Mouse (Mus musculus): ENCODE measurements around the gene Pold3. TPM values are rescaled to one million over a fixed set of nuclear protein-coding genes. Genes with fewer than 3 reads are reported as not detected.

Pold3 gene
- polyA plus RNA-seq, 1 experiment from 2014 or later: 57.1 TPM

GRCm38 (mm10) chr7:100137038-100137437, 15.7 kb upstream of the Pold3 start:
- Histone ChIP-seq H3K27ac (no peak overlapping the region), H3K9me3 (no peaks in the 10 kb centered on the region), H3K9ac (replicated peaks) (no peak overlapping the region), H3K4me3 (replicated peaks) (no peak overlapping the region), H3K4me1 (replicated peaks) (no peaks in the 10 kb centered on the region), H3K36me3 (no peaks in the 10 kb centered on the region), H3K4me2 (replicated peaks) (no peak overlapping the region), H3K27me3 (no peaks in the 10 kb centered on the region)
- 90% methylated on average over 9 of the region's 9 CpGs for WGBS
- ATAC-seq: no peak

- Histone ChIP-seq H3K9me3 (no peaks in the 10 kb centered on the region), H3K4me2 (replicated peaks) (no peak overlapping the region), H3K4me3 (replicated peaks) (no peak overlapping the region), H3K27ac (no peak overlapping the region), H3K36me3 (no peaks in the 10 kb centered on the region), H3K27me3 (no peaks in the 10 kb centered on the region), H3K4me1 (replicated peaks) (no peaks in the 10 kb centered on the region), H3K9ac (replicated peaks) (no peak overlapping the region)
- no peak for ATAC-seq
- WGBS: 69% methylated on average over 1 of the region's 1 CpGs
Measured at GRCm38 (mm10) chr7:100132379-100132778, 11.0 kb upstream of the Pold3 start.

- no peaks in the 10 kb centered on the region for H3K9me3 ChIP-seq
- ATAC-seq: no peak
- H3K4me3 ChIP-seq (replicated peaks): no peak overlapping the region
- no peak overlapping the region for H3K27ac ChIP-seq
- no peaks in the 10 kb centered on the region for H3K4me1 ChIP-seq (replicated peaks)
- no peaks in the 10 kb centered on the region for H3K36me3 ChIP-seq
- H3K9ac ChIP-seq (replicated peaks): no peak overlapping the region
- 80% methylated on average over 6 of the region's 6 CpGs for WGBS
- no peak overlapping the region for H3K4me2 ChIP-seq (replicated peaks)
- H3K27me3 ChIP-seq: no peaks in the 10 kb centered on the region
Measured at GRCm38 (mm10) chr7:100130592-100130991, 9.2 kb upstream of the Pold3 start.

- H3K4me1 ChIP-seq (replicated peaks): no peaks in the 10 kb centered on the region
Measured at GRCm38 (mm10) chr7:100128262-100129041, 7.1 kb upstream of the Pold3 start.

GRCm38 (mm10) chr7:100126514-100126913, 5.1 kb upstream of the Pold3 start:
- no peak for ATAC-seq
- Histone ChIP-seq H3K4me3 (replicated peaks) (no peak overlapping the region), H3K27me3 (no peaks in the 10 kb centered on the region), H3K4me1 (replicated peaks) (peaks cover 6% of the 10 kb centered on the region), H3K4me2 (replicated peaks) (no peak overlapping the region), H3K27ac (no peak overlapping the region), H3K36me3 (no peaks in the 10 kb centered on the region), H3K9me3 (no peaks in the 10 kb centered on the region), H3K9ac (replicated peaks) (no peak overlapping the region)
- WGBS: 80% methylated on average over 7 of the region's 7 CpGs

More at GRCm38 (mm10) chr7:100128262-100129041, 7.1 kb upstream of the Pold3 start:
- no peak overlapping the region for H3K9ac ChIP-seq (replicated peaks)
- no peaks in the 10 kb centered on the region for H3K27me3 ChIP-seq
- H3K36me3 ChIP-seq: no peaks in the 10 kb centered on the region
- no peaks in the 10 kb centered on the region for H3K9me3 ChIP-seq
- 93% methylated on average over 7 of the region's 7 CpGs for WGBS
- H3K4me2 ChIP-seq (replicated peaks): no peak overlapping the region
- no peak for ATAC-seq
- H3K27ac ChIP-seq: no peak overlapping the region
- no peak overlapping the region for H3K4me3 ChIP-seq (replicated peaks)

GRCm38 (mm10) chr7:100125166-100125565, 3.8 kb upstream of the Pold3 start:
- WGBS: 78% methylated on average over 4 of the region's 4 CpGs
- ATAC-seq: no peak

GRCm38 (mm10) chr7:100124211-100124610, 2.8 kb upstream of the Pold3 start:
- Histone ChIP-seq H3K9me3 (no peaks in the 10 kb centered on the region), H3K27me3 (no peaks in the 10 kb centered on the region), H3K9ac (replicated peaks) (no peak overlapping the region), H3K27ac (no peak overlapping the region), H3K36me3 (no peaks in the 10 kb centered on the region), H3K4me2 (replicated peaks) (no peak overlapping the region), H3K4me3 (replicated peaks) (no peak overlapping the region), H3K4me1 (replicated peaks) (peaks cover 19% of the 10 kb centered on the region)
- no peak for ATAC-seq
- WGBS: 68% methylated on average over 2 of the region's 2 CpGs

More at GRCm38 (mm10) chr7:100125166-100125565, 3.8 kb upstream of the Pold3 start:
- H3K9ac ChIP-seq (replicated peaks): no peak overlapping the region
- H3K27ac ChIP-seq: no peak overlapping the region
- no peak overlapping the region for H3K4me3 ChIP-seq (replicated peaks)
- peaks cover 12% of the 10 kb centered on the region for H3K4me1 ChIP-seq (replicated peaks)
- H3K9me3 ChIP-seq: no peaks in the 10 kb centered on the region
- H3K36me3 ChIP-seq: no peaks in the 10 kb centered on the region
- no peaks in the 10 kb centered on the region for H3K27me3 ChIP-seq
- no peak overlapping the region for H3K4me2 ChIP-seq (replicated peaks)

GRCm38 (mm10) chr7:100123486-100123885, 2.1 kb upstream of the Pold3 start:
- Histone ChIP-seq H3K4me2 (replicated peaks) (no peak overlapping the region), H3K36me3 (peaks cover 6% of the 10 kb centered on the region), H3K9me3 (no peaks in the 10 kb centered on the region), H3K27ac (no peak overlapping the region), H3K9ac (replicated peaks) (no peak overlapping the region), H3K27me3 (no peaks in the 10 kb centered on the region), H3K4me1 (replicated peaks) (peaks cover 19% of the 10 kb centered on the region), H3K4me3 (replicated peaks) (no peak overlapping the region)
- ATAC-seq: no peak
- 63% methylated on average over 6 of the region's 6 CpGs for WGBS

GRCm38 (mm10) chr7:100120791-100121261, 539 bp downstream of the Pold3 start:
- no peaks in the 10 kb centered on the region for H3K9me3 ChIP-seq
- H3K4me3 ChIP-seq (replicated peaks): peak overlapping the region; percentile 98
- H3K4me1 ChIP-seq (replicated peaks): peaks cover 19% of the 10 kb centered on the region
- peak overlapping the region; percentile 86 for H3K27ac ChIP-seq
- peaks cover 30% of the 10 kb centered on the region for H3K36me3 ChIP-seq
- H3K9ac ChIP-seq (replicated peaks): peak overlapping the region; percentile 92
- H3K27me3 ChIP-seq: no peaks in the 10 kb centered on the region
- peak; percentile 68 for ATAC-seq
- 0% methylated on average over 17 of the region's 25 CpGs for WGBS
- peak overlapping the region; percentile 81 for H3K4me2 ChIP-seq (replicated peaks)

GRCm38 (mm10) chr7:100114279-100114678, 7.1 kb downstream of the Pold3 start:
- no peaks in the 10 kb centered on the region for H3K4me1 ChIP-seq (replicated peaks)
- H3K9ac ChIP-seq (replicated peaks): no peak overlapping the region
- 88% methylated on average over 6 of the region's 6 CpGs for WGBS
- H3K27me3 ChIP-seq: no peaks in the 10 kb centered on the region
- no peaks in the 10 kb centered on the region for H3K9me3 ChIP-seq
- H3K4me3 ChIP-seq (replicated peaks): no peak overlapping the region
- peaks cover 74% of the 10 kb centered on the region for H3K36me3 ChIP-seq
- H3K27ac ChIP-seq: no peak overlapping the region
- no peak for ATAC-seq
- H3K4me2 ChIP-seq (replicated peaks): no peak overlapping the region

- H3K27me3 ChIP-seq: no peaks in the 10 kb centered on the region
- no peak overlapping the region for H3K9ac ChIP-seq (replicated peaks)
- no peak overlapping the region for H3K27ac ChIP-seq
- no peak overlapping the region for H3K4me3 ChIP-seq (replicated peaks)
- H3K4me2 ChIP-seq (replicated peaks): no peak overlapping the region
- no peak for ATAC-seq
- no peaks in the 10 kb centered on the region for H3K9me3 ChIP-seq
- H3K4me1 ChIP-seq (replicated peaks): no peaks in the 10 kb centered on the region
- H3K36me3 ChIP-seq: peaks cover 73% of the 10 kb centered on the region
- 81% methylated on average over 7 of the region's 7 CpGs for WGBS
Measured at GRCm38 (mm10) chr7:100113821-100114220, 7.5 kb downstream of the Pold3 start.

GRCm38 (mm10) chr7:100111506-100111905, 9.9 kb downstream of the Pold3 start:
- 74% methylated on average over 10 of the region's 10 CpGs for WGBS
- H3K27me3 ChIP-seq: no peaks in the 10 kb centered on the region
- H3K36me3 ChIP-seq: peaks cover 58% of the 10 kb centered on the region
- no peak for ATAC-seq
- H3K9me3 ChIP-seq: no peaks in the 10 kb centered on the region
- H3K4me2 ChIP-seq (replicated peaks): no peak overlapping the region
- H3K9ac ChIP-seq (replicated peaks): no peak overlapping the region
- no peaks in the 10 kb centered on the region for H3K4me1 ChIP-seq (replicated peaks)
- H3K4me3 ChIP-seq (replicated peaks): no peak overlapping the region
- H3K27ac ChIP-seq: no peak overlapping the region
